Mouse (Mus musculus) heart, postnatal 0 days (tissue): ENCODE results near the gene Lrch1. TPM values are rescaled to one million over a fixed set of nuclear protein-coding genes. Genes with fewer than 3 reads are reported as not detected.

ENCODE experiments used
- ATAC-seq: fragments of 200-750 bp; cut with Nextera tagmentation; 2 replicates; pipeline ENCODE4 v1.8.0; 2017; ENCODE audit warnings: low read depth, moderate number of reproducible peaks, moderate library complexity; ENCODE audit not compliant: insufficient read depth
- DNase-seq: peaks from one replicate; pipeline ENCODE4 v3.0.0-alpha.2; 2016; ENCODE audit warnings: low spot score
- H3K27ac ChIP-seq: fragments of 300-500 bp; sonication (generic); 2 replicates; pipeline ENCODE4 v1.5.1; 2014; ENCODE audit warnings: low read depth, mild to moderate bottlenecking
- H3K27me3 ChIP-seq: fragments of 300-500 bp; sonication (generic); 2 replicates; pipeline ENCODE4 v1.6.1; 2014; ENCODE audit warnings: low read length, mixed read lengths; ENCODE audit not compliant: control insufficient read depth, insufficient read depth
- H3K36me3 ChIP-seq: fragments of 300-500 bp; sonication (generic); replicated peaks from 2 replicates; pipeline ENCODE4 v1.6.1; 2014; ENCODE audit warnings: low read length, mixed read lengths; ENCODE audit not compliant: control insufficient read depth, insufficient read depth
- H3K4me1 ChIP-seq: fragments of 300-500 bp; sonication (generic); 2 replicates; pipeline ENCODE4 v1.6.1; 2014; ENCODE audit warnings: antibody characterized with exemption; ENCODE audit not compliant: control insufficient read depth, insufficient read depth
- H3K4me2 ChIP-seq: fragments of 300-500 bp; sonication (generic); 2 replicates; pipeline ENCODE4 v1.6.1; 2014; ENCODE audit warnings: low read depth, mild to moderate bottlenecking, low read length, moderate library complexity
- H3K4me3 ChIP-seq: fragments of 300-500 bp; sonication (generic); 2 replicates; pipeline ENCODE4 v1.5.1; 2014; ENCODE audit warnings: low read depth, low read length
- H3K9ac ChIP-seq: fragments of 300-500 bp; sonication (generic); replicated peaks from 2 replicates; pipeline ENCODE4 v1.6.1; 2014; ENCODE audit warnings: low read depth, low read length, mixed read lengths
- H3K9me3 ChIP-seq: fragments of 300-500 bp; sonication (generic); replicated peaks from 2 replicates; pipeline ENCODE4 v1.6.1; 2016; ENCODE audit warnings: low read length; ENCODE audit not compliant: control insufficient read depth
- CTCF ChIP-seq: IDR thresholded peaks from 2 replicates; pipeline ENCODE4 v1.5.1; 2016; ENCODE audit warnings: antibody characterized with exemption, control low read depth, low read depth
- EP300 ChIP-seq: IDR thresholded peaks from 2 replicates; pipeline ENCODE4 v1.6.1; 2016; ENCODE audit warnings: antibody characterized with exemption, low read depth
- WGBS: fragments of 180-500 bp; shearing (Covaris S2); extraction: QIAGEN DNeasy Blood & Tissue Kit; methylation state at CpG from one replicate; pipeline ENCODE4 v1.1.7; 2014; 5-methylcytosine and 5-hydroxymethylcytosine counted together
- polyA plus RNA-seq: library from polyadenylated mRNA; unstranded; fragments of >200 nt; fragmentation: Nextera tagmentation; extraction: Ambion mirVana; gene quantifications from 2 replicates; pipeline ENCODE4 v1.2.1, GENCODE M21; 2015
- total RNA-seq: library from RNA; depleted of rRNA; stranded (reverse); fragments of >200 nt; gene quantifications from 2 replicates; pipeline ENCODE4 v1.2.3, GENCODE M21; 2014; ENCODE audit warnings: low replicate concordance

Gene Lrch1
- total and polyA plus RNA-seq, 2 experiments from 2014 or later: 8.4 to 14.2 TPM

GRCm38 (mm10) chr14:74960568-74960967, 12.9 kb upstream of the Lrch1 start:
- H3K27ac ChIP-seq: no peak overlapping the region
- WGBS: 73% methylated on average over 5 of the region's 5 CpGs
- ATAC-seq (no peak), DNase-seq (no peak)
- no peaks in the 10 kb centered on the region for H3K27me3 ChIP-seq
- H3K4me3 ChIP-seq: no peak overlapping the region
- H3K9ac ChIP-seq: no peak overlapping the region
- H3K4me1 ChIP-seq: no peaks in the 10 kb centered on the region
- no peak overlapping the region for H3K4me2 ChIP-seq
- no peaks in the 10 kb centered on the region for H3K9me3 ChIP-seq
- TF ChIP-seq EP300 (no peak), CTCF (no peak)
- no peaks in the 10 kb centered on the region for H3K36me3 ChIP-seq

GRCm38 (mm10) chr14:74956702-74957101, 9.0 kb upstream of the Lrch1 start:
- H3K4me2 ChIP-seq: no peak overlapping the region
- H3K4me3 ChIP-seq: no peak overlapping the region
- H3K4me1 ChIP-seq: no peaks in the 10 kb centered on the region
- no peak for TF ChIP-seq CTCF
- no peak for TF ChIP-seq EP300
- no peak for DNase-seq
- ATAC-seq: no peak
- no peaks in the 10 kb centered on the region for H3K9me3 ChIP-seq
- WGBS: 28% methylated on average over 2 of the region's 2 CpGs
- H3K27ac ChIP-seq: no peak overlapping the region
- H3K36me3 ChIP-seq: no peaks in the 10 kb centered on the region
- no peak overlapping the region for H3K9ac ChIP-seq
- no peaks in the 10 kb centered on the region for H3K27me3 ChIP-seq

GRCm38 (mm10) chr14:74956234-74956633, 8.6 kb upstream of the Lrch1 start:
- WGBS: 93% methylated on average over 1 of the region's 1 CpGs
- no peak for ATAC-seq

GRCm38 (mm10) chr14:74948426-74949240, 957 bp upstream of the Lrch1 start:
- Histone ChIP-seq H3K9me3 (no peaks in the 10 kb centered on the region), H3K9ac (peak overlapping the region; percentile 92; the same call in 1 of the 2 replicates), H3K27ac (peak overlapping the region; percentile 96), H3K36me3 (no peaks in the 10 kb centered on the region), H3K4me1 (peaks cover 29% of the 10 kb centered on the region), H3K4me2 (peak overlapping the region; percentile 74), H3K4me3 (peak overlapping the region; percentile 97), H3K27me3 (no peaks in the 10 kb centered on the region)
- ATAC-seq (peak; percentile 23; the same call in 1 of the 2 replicates), DNase-seq (peak; percentile 69)
- WGBS: 32% methylated on average over 14 of the region's 14 CpGs
- TF ChIP-seq CTCF (peak; percentile 72), EP300 (no peak)

More at GRCm38 (mm10) chr14:74956234-74956633, 8.6 kb upstream of the Lrch1 start:
- TF ChIP-seq CTCF (no peak), EP300 (no peak)
- no peak for DNase-seq
- Histone ChIP-seq H3K27ac (no peak overlapping the region), H3K27me3 (no peaks in the 10 kb centered on the region), H3K4me3 (no peak overlapping the region), H3K9ac (no peak overlapping the region), H3K4me1 (no peaks in the 10 kb centered on the region), H3K9me3 (no peaks in the 10 kb centered on the region), H3K4me2 (no peak overlapping the region), H3K36me3 (no peaks in the 10 kb centered on the region)

GRCm38 (mm10) chr14:74948014-74948396, 329 bp upstream of the Lrch1 start:
- H3K4me2 ChIP-seq: peak overlapping the region; percentile 74
- DNase-seq: no peak
- H3K27ac ChIP-seq: peak overlapping the region; percentile 96
- WGBS: 22% methylated on average over 13 of the region's 13 CpGs
- H3K27me3 ChIP-seq: no peaks in the 10 kb centered on the region
- ATAC-seq: no peak
- no peak for TF ChIP-seq EP300
- 0 out of 2 replicates have a peak, but pooled peaks have one; percentile 1 for TF ChIP-seq CTCF
- peaks cover 31% of the 10 kb centered on the region for H3K4me1 ChIP-seq
- no peaks in the 10 kb centered on the region for H3K36me3 ChIP-seq
- H3K9ac ChIP-seq: peak overlapping the region; percentile 92
- H3K4me3 ChIP-seq: peak overlapping the region; percentile 97
- H3K9me3 ChIP-seq: no peaks in the 10 kb centered on the region
